Mouse (Mus musculus) CH12.LX (cell line): ENCODE data around the gene Pbx1. TPM values are rescaled to one million over a fixed set of nuclear protein-coding genes. Genes with fewer than 3 reads are reported as not detected.

Experiments
- DNase-seq: peaks from one replicate; pipeline ENCODE4 v3.0.0-alpha.2; 2013; ENCODE audit errors: extremely low read depth
- H3K27ac ChIP-seq: 2 replicates; pipeline ENCODE4 v1.5.1; 2012; ENCODE audit warnings: low read depth, mild to moderate bottlenecking, control low read depth, moderate library complexity; ENCODE audit not compliant: insufficient read depth
- H3K27me3 ChIP-seq: replicated peaks from 2 replicates; pipeline ENCODE3; 2012; ENCODE audit warnings: inconsistent platforms
- H3K36me3 ChIP-seq, 2 experiments: replicated peaks in 1 of 2; 2 replicates each; pipeline versions ENCODE3 to v1.6.1; 2012; ENCODE audit warnings: inconsistent platforms in 1 of 2, low read length in 1 of 2, mild to moderate bottlenecking in 1 of 2, mixed read lengths in 1 of 2, moderate library complexity in 1 of 2; ENCODE audit not compliant: control insufficient read depth in 1 of 2, insufficient read depth in 1 of 2
- H3K4me1 ChIP-seq, 2 experiments: 2 replicates each; pipeline ENCODE4 v1.6.1; 2012; ENCODE audit warnings: inconsistent platforms in 1 of 2, moderate library complexity in 1 of 2; ENCODE audit not compliant: insufficient read depth in 2 of 2, control insufficient read depth in 1 of 2
- H3K4me2 ChIP-seq: 2 replicates; pipeline ENCODE4 v1.6.1; 2012; ENCODE audit warnings: low read depth, mild to moderate bottlenecking, control low read depth; ENCODE audit not compliant: poor library complexity, insufficient read depth, severe bottlenecking
- H3K4me3 ChIP-seq, 3 experiments: fragments of 150-350 bp in 1 of 3; sonication (generic) in 1 of 3; replicated peaks in 1 of 3; 2 replicates each; pipeline versions ENCODE3 to v1.5.1; 2011 to 2012; ENCODE audit warnings: low read depth in 2 of 3, low read length in 2 of 3, mild to moderate bottlenecking in 2 of 3, moderate library complexity in 2 of 3, control low read depth in 1 of 3, improper control_type of control experiment in 1 of 3, inconsistent platforms in 1 of 3, mixed read lengths in 1 of 3; ENCODE audit not compliant: poor library complexity in 1 of 3
- H3K79me2 ChIP-seq: replicated peaks from 2 replicates; pipeline ENCODE4 v1.6.1; 2012; ENCODE audit warnings: mild to moderate bottlenecking, moderate library complexity; ENCODE audit not compliant: control insufficient read depth, poor library complexity, insufficient read depth, severe bottlenecking; ENCODE audit errors: extremely low read depth
- H3K9ac ChIP-seq: 2 replicates; pipeline ENCODE4 v1.6.1; 2012; ENCODE audit warnings: low read depth, mild to moderate bottlenecking, control low read depth, moderate library complexity; ENCODE audit not compliant: insufficient read depth
- H3K9me3 ChIP-seq: replicated peaks from 2 replicates; pipeline ENCODE3; 2012; ENCODE audit warnings: low read length, inconsistent platforms, mixed read lengths
- CHD2 ChIP-seq: IDR thresholded peaks from 2 replicates; pipeline ENCODE4 v1.6.1; 2011; ENCODE audit warnings: low read length, improper control_type of control experiment
- CTCF ChIP-seq, 2 experiments: IDR thresholded peaks in 1 of 2; conservative IDR thresholded peaks in 1 of 2; 2 replicates each; pipeline ENCODE4 v1.5.1; 2011 to 2012; ENCODE audit warnings: low read depth in 2 of 2, low read length in 2 of 2, improper control_type of control experiment in 1 of 2, inconsistent platforms in 1 of 2, mild to moderate bottlenecking in 1 of 2, moderate library complexity in 1 of 2
- ELF1 ChIP-seq: IDR thresholded peaks from 2 replicates; pipeline ENCODE4 v1.6.1; 2014; ENCODE audit warnings: low read depth, mild to moderate bottlenecking, inconsistent platforms, low read length, improper control_type of control experiment
- ETS1 ChIP-seq: conservative IDR thresholded peaks from 2 replicates; pipeline ENCODE4 v1.6.1; 2012; ENCODE audit warnings: low read depth, mild to moderate bottlenecking, inconsistent platforms, low read length, improper control_type of control experiment, moderate library complexity
- GABPA ChIP-seq: IDR thresholded peaks from 2 replicates; pipeline ENCODE4 v1.6.1; 2012; ENCODE audit warnings: low read depth, low read length, improper control_type of control experiment, inconsistent platforms; ENCODE audit not compliant: insufficient replicate concordance
- JUN ChIP-seq: IDR thresholded peaks from 2 replicates; pipeline ENCODE4 v1.6.1; 2011; ENCODE audit warnings: low read depth, mild to moderate bottlenecking, low read length, improper control_type of control experiment, moderate library complexity; ENCODE audit not compliant: insufficient read depth
- KAT2A ChIP-seq: IDR thresholded peaks from 2 replicates; pipeline ENCODE4 v1.6.1; 2012; ENCODE audit warnings: low read length, improper control_type of control experiment, inconsistent platforms; ENCODE audit not compliant: insufficient replicate concordance
- MAX ChIP-seq: IDR thresholded peaks from 2 replicates; pipeline ENCODE4 v1.6.1; 2011; ENCODE audit warnings: low read length, improper control_type of control experiment
- MEF2A ChIP-seq: IDR thresholded peaks from 2 replicates; pipeline ENCODE4 v1.6.1; 2014; ENCODE audit warnings: low read depth, mild to moderate bottlenecking, inconsistent platforms, low read length, improper control_type of control experiment, borderline replicate concordance
- MXI1 ChIP-seq: IDR thresholded peaks from 2 replicates; pipeline ENCODE4 v1.6.1; 2011; ENCODE audit warnings: mild to moderate bottlenecking, low read depth, low read length, improper control_type of control experiment
- MYC ChIP-seq: IDR thresholded peaks from 2 replicates; pipeline ENCODE4 v1.6.1; 2011; ENCODE audit warnings: low read depth, mild to moderate bottlenecking, improper control_type of control experiment, low read length
- NELFE ChIP-seq: IDR thresholded peaks from 2 replicates; pipeline ENCODE4 v1.6.1; 2011; ENCODE audit warnings: low read depth, low read length, improper control_type of control experiment
- NRF1 ChIP-seq: IDR thresholded peaks from 2 replicates; pipeline ENCODE4 v1.6.1; 2014; ENCODE audit warnings: low read depth, mild to moderate bottlenecking, inconsistent platforms, low read length, improper control_type of control experiment, moderate library complexity
- POLR2A ChIP-seq: IDR thresholded peaks from 2 replicates; pipeline ENCODE4 v1.6.1; 2011; ENCODE audit warnings: low read depth, mild to moderate bottlenecking, improper control_type of control experiment, low read length
- POLR2AphosphoS2 ChIP-seq: IDR thresholded peaks from 2 replicates; pipeline ENCODE4 v1.6.1; 2011; ENCODE audit warnings: low read depth, low read length, improper control_type of control experiment
- RAD21 ChIP-seq: IDR thresholded peaks from 2 replicates; pipeline ENCODE4 v1.6.1; 2011; ENCODE audit warnings: low read depth, mild to moderate bottlenecking, low read length, improper control_type of control experiment, moderate library complexity
- RCOR1 ChIP-seq: conservative IDR thresholded peaks from 2 replicates; pipeline ENCODE4 v1.6.1; 2012; ENCODE audit warnings: low read depth, mild to moderate bottlenecking, inconsistent platforms, low read length, improper control_type of control experiment
- SMC3 ChIP-seq: IDR thresholded peaks from 2 replicates; pipeline ENCODE4 v1.6.1; 2011; ENCODE audit warnings: low read depth, low read length, improper control_type of control experiment
- TBP ChIP-seq: conservative IDR thresholded peaks from 2 replicates; pipeline ENCODE4 v1.6.1; 2011; ENCODE audit warnings: low read depth, low read length, improper control_type of control experiment
- TCF12 ChIP-seq: IDR thresholded peaks from 2 replicates; pipeline ENCODE4 v1.6.1; 2014; ENCODE audit warnings: low read depth, mild to moderate bottlenecking, inconsistent platforms, low read length, improper control_type of control experiment
- UBTF ChIP-seq: IDR thresholded peaks from 2 replicates; pipeline ENCODE4 v1.6.1; 2012; ENCODE audit warnings: low read depth, mild to moderate bottlenecking, inconsistent platforms, low read length, improper control_type of control experiment, moderate library complexity
- USF2 ChIP-seq: conservative IDR thresholded peaks from 2 replicates; pipeline ENCODE4 v1.6.1; 2011; ENCODE audit warnings: low read depth, low read length, improper control_type of control experiment
- ZC3H11A ChIP-seq: IDR thresholded peaks from 2 replicates; pipeline ENCODE4 v1.6.1; 2012; ENCODE audit warnings: low read depth, mild to moderate bottlenecking, inconsistent platforms, low read length, improper control_type of control experiment
- ZNF384 ChIP-seq: IDR thresholded peaks from 2 replicates; pipeline ENCODE4 v1.6.1; 2012; ENCODE audit warnings: low read depth, low read length, improper control_type of control experiment, inconsistent platforms
- dilution Hi-C: fragments of 300-500 bp; cut with MboI; formaldehyde crosslinking; loops from 2 replicates; pipeline ENCODE4 v1.14.3; 2020; ENCODE audit warnings: low sequenced_read_pairs; ENCODE audit not compliant: extremely low pct_unique_long_range_greater_than_20kb, extremely low pct_ligation_motif_present
- in situ Hi-C: fragments of 300-500 bp; cut with MboI; formaldehyde crosslinking; loops from 3 replicates; pipeline ENCODE4 v1.14.3; 2019; ENCODE audit warnings: low sequenced_read_pairs, low pct_ligation_motif_present, low pct_unique_long_range_greater_than_20kb, mixed read lengths
- polyA plus RNA-seq: library from polyadenylated mRNA; unstranded; fragments of >175 nt; gene quantifications from 2 replicates; pipeline ENCODE4 v1.2.1, GENCODE M21; 2012; ENCODE audit warnings: low read depth; ENCODE audit not compliant: insufficient read length
- total RNA-seq, 2 experiments: library from RNA; depleted of rRNA; stranded (reverse); fragments of 300-350 nt in 1 of 2; fragments of >200 nt in 1 of 2; gene quantifications; 2 replicates each; pipeline ENCODE4 v1.2.3; 2012 to 2014

Gene Pbx1
- total and polyA plus RNA-seq, 3 experiments = not detected

- dilution Hi-C loops = no loop called here
- peaks cover 70% of the 10 kb centered on the region for H3K9me3 ChIP-seq
- H3K27me3 ChIP-seq = no peaks in the 10 kb centered on the region
- no peak overlapping the region for H3K27ac ChIP-seq
- no peaks in the 10 kb centered on the region for H3K79me2 ChIP-seq
- no peak overlapping the region for H3K4me2 ChIP-seq
- no peak overlapping the region for H3K9ac ChIP-seq
- TF ChIP-seq CHD2 (no peak), ETS1 (no peak), MXI1 (no peak), NELFE (no peak), UBTF (no peak), GABPA (no peak), SMC3 (no peak), TBP (no peak), ELF1 (no peak), RAD21 (no peak), ZC3H11A (no peak), NRF1 (no peak)
- no peaks in the 10 kb centered on the region for H3K36me3 ChIP-seq
- in situ Hi-C loops = no loop called here
- H3K4me1 ChIP-seq = no peaks in the 10 kb centered on the region
- H3K4me3 ChIP-seq = no peak overlapping the region
- DNase-seq = no peak
Observed at GRCm38 (mm10) chr1:168078746-168079393, 353.2 kb downstream of the Pbx1 start.

GRCm38 (mm10) chr1:168071974-168072373, 360.1 kb downstream of the Pbx1 start:
- Histone ChIP-seq H3K36me3 (no peaks in the 10 kb centered on the region), H3K9me3 (peaks cover 67% of the 10 kb centered on the region), H3K79me2 (no peaks in the 10 kb centered on the region), H3K9ac (no peak overlapping the region), H3K4me2 (no peak overlapping the region), H3K4me3 (no peak overlapping the region), H3K4me1 (no peaks in the 10 kb centered on the region), H3K27me3 (no peaks in the 10 kb centered on the region), H3K27ac (no peak overlapping the region)
- dilution Hi-C loops (no loop called here), in situ Hi-C loops (no loop called here)
- no peak for TF ChIP-seq GABPA
- TF ChIP-seq UBTF = no peak
- no peak for TF ChIP-seq MXI1
- no peak for TF ChIP-seq TBP
- TF ChIP-seq SMC3 = no peak
- TF ChIP-seq ZNF384 = no peak
- TF ChIP-seq USF2 = no peak
- TF ChIP-seq RCOR1 = no peak
- TF ChIP-seq POLR2AphosphoS2 = no peak
- no peak for TF ChIP-seq KAT2A
- TF ChIP-seq POLR2A = no peak
- no peak for TF ChIP-seq ELF1
- no peak for TF ChIP-seq MAX
- no peak for TF ChIP-seq MYC
- TF ChIP-seq CTCF (conservative IDR thresholded peaks at IDR 0.05 in 1 of 2, IDR thresholded peaks at IDR 0.05 in 1 of 2; ENCODE audit: low read depth in 2 of 2, low read length in 2 of 2) = no peak
- TF ChIP-seq CHD2 = no peak
- no peak for TF ChIP-seq NELFE
- no peak for TF ChIP-seq JUN
- no peak for TF ChIP-seq TCF12
- TF ChIP-seq MEF2A = no peak
- DNase-seq = no peak
